Mouse (Mus musculus): ENCODE measurements around the gene Tigd3. TPM values are rescaled to one million over a fixed set of nuclear protein-coding genes. Genes with fewer than 3 reads are reported as not detected.
A peak's percentile ranks its signal among the peaks of the same experiment; 100 is the strongest.

The Tigd3 gene
- total RNA-seq, 2 experiments from 2014 or later = 2.5 to 3.2 TPM

DNA sequence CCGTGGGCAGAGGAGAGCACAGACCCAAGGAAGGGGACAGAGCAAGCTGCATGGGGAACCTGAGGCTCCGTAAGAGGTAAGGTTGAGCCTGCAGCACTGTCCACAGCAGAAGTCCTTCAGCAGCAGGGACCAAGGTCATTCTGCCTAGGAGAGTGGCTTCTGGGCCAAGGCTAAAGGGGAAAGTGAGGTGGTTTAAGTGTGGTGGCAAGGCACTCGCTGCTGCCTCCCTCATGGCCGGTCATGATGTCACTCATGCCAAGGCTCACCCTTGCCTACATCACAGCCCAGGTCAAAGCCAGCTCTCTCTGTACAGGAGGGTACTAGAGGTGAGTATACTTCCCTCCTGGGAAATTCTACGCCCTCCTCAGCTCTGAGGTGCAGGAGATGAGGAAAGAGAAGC, 30.2 kb downstream of the Tigd3 start:
- Histone ChIP-seq H3K4me3 (no peak overlapping the region), H3K27ac (no peak overlapping the region)
- no peak for DNase-seq (ENCODE audit: low spot score in 2 of 2)
- TF ChIP-seq CTCF (conservative IDR thresholded peaks at IDR 0.05) = no peak

- DNase-seq (ENCODE audit: low spot score in 2 of 2) = no peak
- TF ChIP-seq CTCF (conservative IDR thresholded peaks at IDR 0.05) = peak; percentile 51
- Histone ChIP-seq H3K27ac (no peak overlapping the region), H3K4me3 (no peak overlapping the region)
These were observed 31.4 kb downstream of the Tigd3 start for GRCm38 (mm10) chr19:5862335-5863085.

DNA sequence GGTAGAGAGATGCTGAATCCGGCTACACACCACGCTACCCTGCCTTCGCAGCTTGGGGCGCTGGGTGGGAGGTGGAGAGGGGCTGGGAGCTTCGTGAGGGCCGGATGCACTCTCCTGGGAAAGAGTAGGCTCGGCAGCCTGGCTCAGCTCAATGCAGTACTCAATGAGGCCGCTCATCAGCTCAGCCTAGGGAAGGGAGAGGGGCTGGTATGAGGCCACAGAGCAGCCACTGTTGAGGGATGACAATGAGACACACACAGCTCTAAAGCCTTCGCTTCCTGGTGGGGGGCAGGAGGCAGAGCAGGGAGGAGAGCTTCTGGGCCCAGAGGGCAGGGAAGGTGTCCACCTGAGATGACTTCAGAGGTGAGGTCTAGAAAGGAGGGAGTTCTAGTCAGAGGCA, 37.3 kb downstream of the Tigd3 start:
- DNase-seq (ENCODE audit: low spot score in 2 of 2) = no peak
- Histone ChIP-seq H3K4me3 (no peak overlapping the region), H3K27ac (peak overlapping the region; percentile 68)
- peak; percentile 32 for TF ChIP-seq CTCF (conservative IDR thresholded peaks at IDR 0.05)

GRCm38 (mm10) chr19:5852035-5852722, 41.8 kb downstream of the Tigd3 start:
- H3K27ac ChIP-seq = peak overlapping the region; percentile 59; the same call in 1 of the 2 replicates
- no peak for TF ChIP-seq CTCF (conservative IDR thresholded peaks at IDR 0.05)
- H3K4me3 ChIP-seq = no peak overlapping the region
- no peak for DNase-seq (ENCODE audit: low spot score in 2 of 2)

DNA sequence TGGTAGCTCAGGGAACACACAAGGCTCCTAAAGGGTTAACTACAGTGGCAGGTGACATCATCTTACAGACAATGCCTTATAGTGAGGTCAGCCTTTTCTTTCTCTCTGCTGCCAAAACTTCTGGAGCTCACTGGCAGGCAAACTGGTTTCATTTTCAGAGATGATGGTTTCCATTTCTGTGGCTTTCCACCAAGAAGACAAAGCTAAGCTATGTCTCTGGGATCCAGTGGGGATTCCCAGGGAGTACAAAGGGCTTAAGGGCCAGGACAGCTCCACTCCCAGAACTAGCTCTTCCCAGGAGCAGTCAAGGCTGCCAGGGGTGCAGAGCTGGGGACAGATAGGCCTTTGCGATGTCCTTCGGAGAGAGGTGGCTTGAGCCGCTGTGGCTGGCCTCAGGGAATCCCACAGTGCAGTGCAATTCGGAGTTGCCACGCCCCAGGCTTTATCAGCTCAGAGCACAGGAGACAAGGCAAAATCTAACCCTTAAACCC, 42.4 kb downstream of the Tigd3 start:
- no peak for TF ChIP-seq CTCF (conservative IDR thresholded peaks at IDR 0.05)
- Histone ChIP-seq H3K27ac (peak overlapping the region; percentile 100), H3K4me3 (no peak overlapping the region)
- DNase-seq (ENCODE audit: low spot score in 2 of 2) = no peak

DNA sequence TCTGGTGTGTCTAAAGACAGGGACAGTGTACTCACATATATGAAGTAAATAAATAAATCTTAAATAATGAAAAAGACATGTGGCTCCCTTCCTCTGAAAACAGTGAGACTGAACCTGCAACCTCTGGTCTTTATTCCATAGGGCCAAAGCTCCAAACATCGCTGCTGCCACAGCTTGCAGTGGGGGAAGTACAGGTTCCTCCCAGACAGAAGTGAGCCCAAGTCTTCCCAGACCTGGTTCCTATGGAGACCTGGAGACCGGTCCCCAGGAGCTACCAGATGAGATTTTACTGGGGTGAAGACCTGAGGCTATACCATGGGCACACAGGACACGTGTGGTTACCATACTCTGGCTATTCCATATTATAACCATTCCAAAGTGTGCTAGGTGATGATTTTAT, 43.1 kb downstream of the Tigd3 start:
- no peak for DNase-seq (ENCODE audit: low spot score in 2 of 2)
- H3K27ac ChIP-seq = peak overlapping the region; percentile 100
- H3K4me3 ChIP-seq = no peak overlapping the region
- no peak for TF ChIP-seq CTCF (conservative IDR thresholded peaks at IDR 0.05)

GRCm38 (mm10) chr19:5849843-5850527, 44.0 kb downstream of the Tigd3 start:
- peak; percentile 98 for TF ChIP-seq CTCF (conservative IDR thresholded peaks at IDR 0.05)
- DNase-seq (ENCODE audit: low spot score in 2 of 2) = peak; percentile 91 to 93
- Histone ChIP-seq H3K27ac (peak overlapping the region; percentile 100), H3K4me3 (peak overlapping the region; percentile 28; the same call in 1 of the 2 replicates)

GRCm38 (mm10) chr19:5848826-5849672, 44.9 kb downstream of the Tigd3 start:
- no peak for TF ChIP-seq CTCF (conservative IDR thresholded peaks at IDR 0.05)
- peak overlapping the region; percentile 51 for H3K4me3 ChIP-seq
- DNase-seq (ENCODE audit: low spot score in 2 of 2) = no peak
- peak overlapping the region; percentile 100 for H3K27ac ChIP-seq

GRCm38 (mm10) chr19:5848032-5848825, 45.7 kb downstream of the Tigd3 start:
- TF ChIP-seq CTCF (conservative IDR thresholded peaks at IDR 0.05) = no peak
- H3K27ac ChIP-seq = peak overlapping the region; percentile 100
- peak overlapping the region; percentile 51 for H3K4me3 ChIP-seq
- peak in 1 of 2 experiments; percentile 44 for DNase-seq (ENCODE audit: low spot score in 2 of 2)

DNA sequence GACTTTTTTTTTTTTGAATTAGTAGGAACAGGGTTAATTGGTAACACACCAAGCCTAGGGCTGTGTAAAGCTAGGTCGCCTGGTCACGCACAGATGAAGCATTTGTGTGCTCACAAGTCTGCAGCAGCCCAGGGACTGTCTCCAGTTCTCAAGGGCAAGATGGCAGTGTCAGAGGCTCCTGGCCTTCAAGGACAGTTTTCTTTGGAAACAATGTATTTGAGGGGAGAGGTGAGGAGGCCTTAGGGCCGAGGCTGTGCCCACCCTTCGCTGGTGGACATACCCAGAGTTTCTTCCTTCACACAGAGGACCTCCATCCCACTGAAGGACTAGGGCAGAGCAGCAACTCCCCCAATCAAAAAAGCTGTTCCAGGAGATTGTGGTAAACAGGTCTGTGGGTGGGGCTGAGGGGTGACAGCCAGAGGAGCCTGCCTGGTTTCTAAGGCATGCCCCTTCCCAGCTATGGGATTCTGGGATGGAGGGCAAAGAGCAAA, 46.6 kb downstream of the Tigd3 start:
- no peak for DNase-seq (ENCODE audit: low spot score in 2 of 2)
- no peak for TF ChIP-seq CTCF (conservative IDR thresholded peaks at IDR 0.05)
- Histone ChIP-seq H3K27ac (peak overlapping the region; percentile 100), H3K4me3 (peak overlapping the region; percentile 51)

GRCm38 (mm10) chr19:5846557-5847305, 47.2 kb downstream of the Tigd3 start:
- peak overlapping the region; percentile 51 for H3K4me3 ChIP-seq
- peak overlapping the region; percentile 100 for H3K27ac ChIP-seq
- TF ChIP-seq CTCF (conservative IDR thresholded peaks at IDR 0.05) = peak; percentile 15; the same call in 1 of the 2 replicates
- peak; percentile 87 to 97 for DNase-seq (ENCODE audit: low spot score in 2 of 2)
